Mouse (Mus musculus): Measurements from ENCODE around the gene Spata31d1a. TPM values are rescaled to one million over a fixed set of nuclear protein-coding genes. Genes with fewer than 3 reads are reported as not detected.

Gene Spata31d1a
- polyA plus RNA-seq (2012; ENCODE audit: low replicate concordance), result 0.08 TPM in 1 of 2 replicates, not detected in the other

GRCm38 (mm10) chr13:59710230-59710629 is at the start of gene Spata31d1a:
Spata31d1a (minus strand) TSS chr13:59710330.

GRCm38 (mm10) chr13:59746711-59747110 is 36.6 kb upstream of the Spata31d1a start, which contains the start of gene 1700014D04Rik:
1700014D04Rik (minus strand) TSS chr13:59746752.

GRCm38 (mm10) chr13:59731652-59732051 is 21.5 kb upstream of the Spata31d1a start, which contains the start of gene Spata31d1d:
Spata31d1d (minus strand) TSS chr13:59731752.

GRCm38 (mm10) chr13:59711984-59712383 is 1.9 kb upstream of the Spata31d1a start, which contains the start of gene Spata31d1b:
Spata31d1b (plus strand) TSS chr13:59712284.

GRCm38 (mm10) chr13:59694008-59694407 is 16.1 kb downstream of the Spata31d1a start, which contains the start of gene 4921517D22Rik:
4921517D22Rik (minus strand) TSS chr13:59694108.

GRCm38 (mm10) chr13:59675151-59676011 is 34.7 kb downstream of the Spata31d1a start, which contains the start of gene Golm1:
Golm1 (minus strand) TSS chr13:59675811.

Other genes with a start within 250 kb of the Spata31d1a start
- gene Agtpbp1, start 125.1 kb downstream of the Spata31d1a start, polyA plus RNA-seq (2012; ENCODE audit: low replicate concordance), result 3.3 and 4.3 TPM in 2 replicates
- gene Naa35, start 125.1 kb downstream of the Spata31d1a start, polyA plus RNA-seq (2012; ENCODE audit: low replicate concordance), result 5.6 and 7.5 TPM in 2 replicates
- 6.5 and 7.6 TPM in 2 replicates for gene Golm1, start 34.5 kb downstream of the Spata31d1a start, polyA plus RNA-seq (2012; ENCODE audit: low replicate concordance)
- not detected in 2 replicates for gene 4921517D22Rik, start 16.2 kb downstream of the Spata31d1a start, polyA plus RNA-seq (2012; ENCODE audit: low replicate concordance)
- not detected in 2 replicates for gene Spata31d1b, start 2.0 kb upstream of the Spata31d1a start, polyA plus RNA-seq (2012; ENCODE audit: low replicate concordance)
- gene Spata31d1d, start 21.4 kb upstream of the Spata31d1a start, polyA plus RNA-seq (2012; ENCODE audit: low replicate concordance), result not detected in 2 replicates
- gene 1700014D04Rik, start 36.4 kb upstream of the Spata31d1a start, polyA plus RNA-seq (2012; ENCODE audit: low replicate concordance), result 0.06 TPM in 1 of 2 replicates, not detected in the other
- gene Isca1, start 59.5 kb upstream of the Spata31d1a start, polyA plus RNA-seq (2012; ENCODE audit: low replicate concordance), result 63.0 and 84.1 TPM in 2 replicates
- gene Gm49354, start 71.9 kb upstream of the Spata31d1a start, polyA plus RNA-seq (2012; ENCODE audit: low replicate concordance), result 29.5 TPM in 1 of 2 replicates, not detected in the other
- gene Tut7, start 112.8 kb upstream of the Spata31d1a start, polyA plus RNA-seq (2012; ENCODE audit: low replicate concordance), result 56.1 and 62.1 TPM in 2 replicates

All from hematopoietic multipotent progenitor cell, adult 10-12 weeks (in vitro differentiated cells).